Mouse (Mus musculus): ENCODE results near the gene Itgav.

GRCm38 (mm10) chr2:83724827-83725730, 882 bp downstream of the Itgav start:
- TF ChIP-seq EP300 (optimal IDR thresholded peaks at IDR 0.05) (no peak), CTCF (IDR thresholded peaks at IDR 0.05; ENCODE audit: low read depth) (no peak)
